Mouse (Mus musculus) forebrain, embryonic 11.5 days (tissue): ENCODE results near the gene Gm10273. TPM values are rescaled to one million over a fixed set of nuclear protein-coding genes. Genes with fewer than 3 reads are reported as not detected.
"Not testable (repeated sequence)": the region's sequence is repeated elsewhere in the genome, so short reads cannot be mapped to it uniquely, and the experiment has no call there.

ENCODE experiments used
- ATAC-seq: fragments of 200-750 bp; cut with Nextera tagmentation; replicated peaks from 2 replicates; pipeline ENCODE4 v1.8.0; 2017; ENCODE audit warnings: moderate TSS enrichment; ENCODE audit not compliant: low FRiP score
- DNase-seq: peaks from one replicate; pipeline ENCODE4 v3.0.0-alpha.2; 2017; ENCODE audit warnings: low spot score
- H3K27ac ChIP-seq: fragments of 300-500 bp; sonication (generic); 2 replicates; pipeline ENCODE4 v1.5.1; 2014; ENCODE audit warnings: low read depth, low read length
- H3K27me3 ChIP-seq: fragments of 300-500 bp; sonication (generic); 2 replicates; pipeline ENCODE4 v1.6.1; 2014; ENCODE audit warnings: mild to moderate bottlenecking, low read length, mixed read lengths; ENCODE audit not compliant: control insufficient read depth, insufficient read depth
- H3K36me3 ChIP-seq: fragments of 300-500 bp; sonication (generic); 2 replicates; pipeline ENCODE4 v1.6.1; 2014; ENCODE audit warnings: mild to moderate bottlenecking, low read length, moderate library complexity, mixed read lengths; ENCODE audit not compliant: control insufficient read depth, insufficient read depth
- H3K4me1 ChIP-seq: fragments of 300-500 bp; sonication (generic); replicated peaks from 2 replicates; pipeline ENCODE4 v1.6.1; 2014; ENCODE audit warnings: low read length, mixed read lengths; ENCODE audit not compliant: control insufficient read depth, insufficient read depth
- H3K4me2 ChIP-seq: fragments of 300-500 bp; sonication (generic); 2 replicates; pipeline ENCODE4 v1.6.1; 2014; ENCODE audit warnings: low read depth, mild to moderate bottlenecking, low read length, moderate library complexity, mixed read lengths; ENCODE audit not compliant: severe bottlenecking
- H3K4me3 ChIP-seq: fragments of 300-500 bp; sonication (generic); 2 replicates; pipeline ENCODE4 v1.5.1; 2014; ENCODE audit warnings: low read depth, low read length
- H3K9ac ChIP-seq: fragments of 300-500 bp; sonication (generic); 2 replicates; pipeline ENCODE4 v1.6.1; 2014; ENCODE audit warnings: low read length
- H3K9me3 ChIP-seq: fragments of 300-500 bp; sonication (generic); 2 replicates; pipeline ENCODE4 v1.6.1; 2016; ENCODE audit warnings: low read length, mixed read lengths; ENCODE audit not compliant: control insufficient read depth
- whole genome bisulfite sequencing: fragments of 180-500 bp; shearing (Covaris S2); extraction: QIAGEN DNeasy Blood & Tissue Kit; methylation state at CpG from one replicate; pipeline ENCODE4 v1.1.7; 2014; 5-methylcytosine and 5-hydroxymethylcytosine counted together
- polyA plus RNA-seq: library from polyadenylated mRNA; unstranded; fragments of >200 nt; fragmentation: Nextera tagmentation; extraction: Ambion mirVana; gene quantifications from 2 replicates; pipeline ENCODE4 v1.2.1, GENCODE M21; 2014

Gene Gm10273
- 1.4 and 7.5 TPM in 2 replicates for polyA plus RNA-seq

DNA sequence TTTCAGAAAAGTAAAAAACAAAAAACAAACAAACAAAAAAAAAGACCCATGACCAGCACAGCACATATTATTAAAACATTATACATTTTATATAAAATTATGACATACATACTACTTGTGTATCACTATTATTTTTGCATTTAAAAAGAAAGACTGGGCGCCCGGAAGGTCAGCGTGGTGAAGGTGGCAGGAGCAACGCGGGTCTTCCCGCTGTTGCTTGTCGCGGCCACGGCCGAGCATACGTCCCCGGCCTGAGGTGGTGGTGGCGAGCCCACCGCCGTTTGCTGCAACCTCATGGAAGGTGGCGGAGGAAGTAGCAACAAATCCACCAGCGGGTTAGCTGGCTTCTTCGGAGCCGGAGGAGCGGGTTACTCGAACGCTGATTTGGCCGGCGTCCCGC lies at the start of gene Gm10273:
Gene Gm10273 (plus strand): TSS at position 172 of the 400 bp plus-strand sequence.
- ATAC-seq, H3K27ac ChIP-seq, H3K36me3 ChIP-seq, H3K9me3 ChIP-seq, H3K4me3 ChIP-seq, H3K9ac ChIP-seq, H3K4me2 ChIP-seq, H3K27me3 ChIP-seq, DNase-seq, H3K4me1 ChIP-seq: not testable (repeated sequence)
- WGBS = 86% methylated on average over 9 of the region's 25 CpGs

DNA sequence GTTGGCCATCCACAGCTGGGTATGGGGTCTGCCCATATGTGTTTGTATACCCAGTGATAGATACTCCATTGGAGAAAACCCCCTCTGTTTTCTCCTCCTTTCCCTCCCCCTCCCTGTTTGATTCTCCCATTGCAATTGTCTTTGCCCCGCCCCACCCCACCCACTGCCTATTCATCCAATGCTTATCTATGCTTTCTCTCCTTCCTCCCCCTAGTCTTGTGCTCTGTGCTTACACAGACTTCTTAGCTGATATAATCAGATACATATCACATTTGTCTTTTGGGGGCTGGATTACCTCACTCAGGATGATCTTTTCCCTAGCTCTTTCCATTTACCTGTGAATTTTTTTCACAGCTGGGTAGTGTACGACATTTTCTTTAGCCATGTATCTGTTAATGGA lies 48.9 kb upstream of the Gm10273 start:
- Histone ChIP-seq H3K27ac (no peak overlapping the region), H3K4me1 (no peaks in the 10 kb centered on the region), H3K4me3 (no peak overlapping the region), H3K9ac (no peak overlapping the region), H3K9me3 (no peaks in the 10 kb centered on the region), H3K36me3 (peaks cover 11% of the 10 kb centered on the region), H3K27me3 (no peaks in the 10 kb centered on the region), H3K4me2 (no peak overlapping the region)
- 86% methylated on average over 2 of the region's 2 CpGs for WGBS
- ATAC-seq = no peak
- DNase-seq = no peak

DNA sequence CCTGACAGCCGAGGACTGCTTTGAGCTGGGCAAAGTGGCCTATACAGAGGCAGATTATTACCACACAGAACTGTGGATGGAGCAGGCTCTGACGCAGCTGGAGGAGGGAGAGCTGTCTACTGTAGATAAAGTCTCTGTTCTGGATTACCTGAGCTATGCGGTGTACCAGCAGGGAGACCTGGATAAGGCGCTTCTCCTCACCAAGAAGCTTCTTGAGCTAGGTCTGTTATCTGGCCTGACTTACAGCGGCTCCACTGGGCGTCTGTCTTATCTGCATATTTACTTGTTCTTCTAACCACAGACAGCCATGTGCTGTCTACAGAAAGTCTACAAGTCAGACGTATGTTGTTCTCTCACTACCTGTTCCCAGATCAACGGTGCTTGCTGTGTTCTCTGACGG lies 47.2 kb upstream of the Gm10273 start:
- no peak overlapping the region for H3K4me3 ChIP-seq
- H3K9me3 ChIP-seq = no peaks in the 10 kb centered on the region
- H3K27me3 ChIP-seq = no peaks in the 10 kb centered on the region
- ATAC-seq (no peak), DNase-seq (no peak)
- H3K9ac ChIP-seq = no peak overlapping the region
- H3K27ac ChIP-seq = no peak overlapping the region
- no peak overlapping the region for H3K4me2 ChIP-seq
- H3K4me1 ChIP-seq = no peaks in the 10 kb centered on the region
- 95% methylated on average over 9 of the region's 9 CpGs for WGBS
- H3K36me3 ChIP-seq = peaks cover 13% of the 10 kb centered on the region

DNA sequence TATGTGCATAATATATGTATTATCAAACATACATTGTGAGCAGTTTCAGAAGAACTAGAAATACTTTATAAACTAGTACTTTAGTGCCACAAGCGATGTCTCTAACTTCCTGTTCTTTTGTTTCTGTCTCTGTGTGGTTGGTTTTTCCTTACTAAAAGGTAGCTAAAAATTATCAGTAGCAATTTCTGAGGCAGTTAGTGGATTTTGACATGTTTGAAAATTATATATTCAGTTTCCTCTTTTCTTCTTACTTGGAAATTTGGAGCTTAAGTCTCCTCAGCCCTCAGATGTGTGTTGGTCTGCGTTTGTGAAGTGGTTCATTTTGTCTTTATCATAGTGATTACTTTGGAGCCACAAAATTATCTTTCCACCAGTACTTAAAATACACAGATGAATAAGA lies 45.9 kb upstream of the Gm10273 start:
- Histone ChIP-seq H3K4me1 (no peaks in the 10 kb centered on the region), H3K4me3 (no peak overlapping the region), H3K9me3 (no peaks in the 10 kb centered on the region), H3K4me2 (no peak overlapping the region), H3K36me3 (peaks cover 8% of the 10 kb centered on the region), H3K27me3 (no peaks in the 10 kb centered on the region), H3K9ac (no peak overlapping the region), H3K27ac (no peak overlapping the region)
- WGBS = 94% methylated on average over 2 of the region's 2 CpGs
- ATAC-seq = no peak
- no peak for DNase-seq

DNA sequence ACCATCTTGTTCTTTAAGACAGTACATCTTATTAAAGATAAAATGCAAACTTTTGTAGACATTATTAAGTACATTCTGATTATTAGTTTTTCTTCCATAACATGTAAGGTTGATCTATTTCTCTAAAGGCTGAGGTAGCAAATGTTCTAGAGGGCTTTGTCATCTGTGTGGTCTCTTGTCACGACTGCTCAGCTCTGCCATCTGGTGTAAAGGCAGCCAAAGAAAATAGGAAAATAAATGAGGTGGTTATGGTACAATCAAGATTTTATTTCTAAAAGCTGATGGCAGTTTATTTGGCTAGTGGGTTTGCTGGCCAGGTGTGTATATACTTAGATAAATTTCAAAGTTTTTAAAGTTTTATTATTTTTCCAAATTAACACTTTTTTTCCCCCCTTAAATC lies 42.4 kb upstream of the Gm10273 start:
- H3K27ac ChIP-seq = no peak overlapping the region
- H3K4me2 ChIP-seq = no peak overlapping the region
- no peaks in the 10 kb centered on the region for H3K4me1 ChIP-seq
- no peak for DNase-seq
- no peak overlapping the region for H3K9ac ChIP-seq
- peaks cover 8% of the 10 kb centered on the region for H3K36me3 ChIP-seq
- H3K27me3 ChIP-seq = no peaks in the 10 kb centered on the region
- no peak overlapping the region for H3K4me3 ChIP-seq
- no peak for ATAC-seq
- 67% methylated on average over 1 of the region's 1 CpGs for WGBS
- H3K9me3 ChIP-seq = no peaks in the 10 kb centered on the region

DNA sequence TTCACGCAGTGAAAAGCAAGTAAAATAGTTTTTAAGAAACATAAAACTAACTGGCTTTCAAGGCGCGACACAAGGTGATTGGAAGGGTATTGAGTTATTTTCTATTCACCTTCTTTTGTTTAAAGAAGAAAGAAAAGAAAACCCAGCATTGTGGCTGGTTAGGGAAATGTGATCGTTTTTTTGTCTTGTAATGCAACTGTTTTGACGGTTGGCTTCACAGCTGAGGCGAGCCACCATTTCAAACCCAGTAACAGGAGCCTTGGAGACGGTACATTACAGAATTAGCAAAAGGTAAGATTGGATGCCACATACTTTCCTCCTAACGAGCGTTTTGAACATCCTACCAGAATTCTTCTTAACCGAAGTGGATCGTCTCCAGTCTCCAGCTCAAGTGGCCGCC lies 41.3 kb upstream of the Gm10273 start:
- Histone ChIP-seq H3K4me1 (no peaks in the 10 kb centered on the region), H3K9me3 (no peaks in the 10 kb centered on the region), H3K9ac (no peak overlapping the region), H3K36me3 (peaks cover 8% of the 10 kb centered on the region), H3K27me3 (no peaks in the 10 kb centered on the region), H3K27ac (no peak overlapping the region), H3K4me3 (no peak overlapping the region), H3K4me2 (no peak overlapping the region)
- 52% methylated on average over 12 of the region's 12 CpGs for WGBS
- ATAC-seq = no peak
- DNase-seq = no peak

DNA sequence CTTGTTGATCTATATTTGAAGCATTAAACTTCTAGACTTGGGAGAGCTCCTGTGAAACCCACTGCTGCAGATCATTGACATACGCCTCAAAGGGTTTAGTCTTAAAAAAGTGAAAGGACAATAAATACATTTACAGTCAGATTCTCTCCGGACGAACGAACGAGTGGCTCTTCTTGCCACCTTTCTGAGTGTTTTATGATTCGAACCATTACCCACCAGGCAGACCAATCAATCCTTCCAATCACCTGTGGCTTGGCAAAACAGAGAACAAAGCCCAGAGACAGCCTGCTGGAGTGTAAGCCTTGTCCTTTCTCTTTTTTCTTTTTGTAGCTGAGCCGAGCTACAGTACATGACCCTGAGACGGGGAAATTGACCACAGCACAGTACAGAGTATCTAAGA lies 40.4 kb upstream of the Gm10273 start:
- H3K4me3 ChIP-seq = no peak overlapping the region
- H3K9me3 ChIP-seq = no peaks in the 10 kb centered on the region
- no peaks in the 10 kb centered on the region for H3K4me1 ChIP-seq
- H3K9ac ChIP-seq = no peak overlapping the region
- no peak overlapping the region for H3K4me2 ChIP-seq
- no peak overlapping the region for H3K27ac ChIP-seq
- H3K27me3 ChIP-seq = no peaks in the 10 kb centered on the region
- peaks cover 8% of the 10 kb centered on the region for H3K36me3 ChIP-seq
- 87% methylated on average over 8 of the region's 8 CpGs for WGBS
- ATAC-seq (no peak), DNase-seq (no peak)

DNA sequence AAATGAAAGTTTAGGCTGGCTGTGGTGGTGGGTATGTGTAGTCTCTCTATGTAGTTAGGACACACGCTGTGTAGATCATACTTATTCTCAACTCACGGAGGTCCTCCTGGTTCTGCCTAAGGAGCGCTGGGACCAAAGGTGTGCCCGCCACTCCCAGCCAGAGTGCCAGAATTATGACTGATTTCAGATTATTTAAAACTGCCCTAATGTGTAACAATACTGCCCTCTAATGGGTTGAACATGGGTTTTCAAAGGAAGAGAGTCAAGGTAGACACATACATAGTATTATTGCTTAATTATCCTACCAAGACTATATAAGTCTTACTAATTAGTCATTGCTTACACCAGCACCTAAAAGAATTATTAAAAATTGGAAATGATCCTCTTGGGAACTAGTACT lies 36.7 kb upstream of the Gm10273 start:
- no peak for DNase-seq
- no peaks in the 10 kb centered on the region for H3K27me3 ChIP-seq
- WGBS = 95% methylated on average over 4 of the region's 4 CpGs
- no peak for ATAC-seq
- no peak overlapping the region for H3K4me3 ChIP-seq
- peaks cover 8% of the 10 kb centered on the region; the same call in 1 of the 2 replicates for H3K36me3 ChIP-seq
- H3K4me1 ChIP-seq = no peaks in the 10 kb centered on the region
- H3K9me3 ChIP-seq = no peaks in the 10 kb centered on the region
- H3K9ac ChIP-seq = no peak overlapping the region
- H3K27ac ChIP-seq = no peak overlapping the region
- H3K4me2 ChIP-seq = no peak overlapping the region

DNA sequence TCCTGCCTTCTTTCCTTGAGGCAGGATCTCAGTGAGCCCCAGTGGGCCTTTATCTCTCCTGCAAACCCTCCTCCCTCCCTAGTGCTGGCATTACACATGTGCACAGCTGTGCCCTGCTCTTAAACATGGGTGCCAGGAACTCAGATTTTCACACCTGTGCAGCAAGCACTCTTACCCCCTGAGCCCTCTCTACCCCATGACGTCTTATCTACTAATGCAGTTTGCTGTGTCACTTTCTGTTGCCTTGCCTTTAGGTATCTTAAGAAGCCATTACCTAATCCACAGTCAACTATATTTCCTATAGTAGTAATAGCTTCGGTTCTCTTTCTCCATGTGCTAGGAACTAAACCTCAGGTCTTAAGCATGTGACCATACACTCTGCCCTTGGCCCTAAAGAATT lies 32.2 kb upstream of the Gm10273 start:
- Histone ChIP-seq H3K4me2 (no peak overlapping the region), H3K27ac (no peak overlapping the region), H3K9ac (no peak overlapping the region), H3K36me3 (peaks cover 12% of the 10 kb centered on the region; the same call in 1 of the 2 replicates), H3K9me3 (no peaks in the 10 kb centered on the region), H3K4me3 (no peak overlapping the region), H3K27me3 (no peaks in the 10 kb centered on the region), H3K4me1 (no peaks in the 10 kb centered on the region)
- ATAC-seq (no peak), DNase-seq (no peak)
- WGBS = 87% methylated on average over 2 of the region's 2 CpGs
